Mouse (Mus musculus) thymus, adult 2 months (tissue): ENCODE data around the gene Ist1.

Source experiments
- CTCF ChIP-seq: fragments of 200-500 bp; IDR thresholded peaks from 2 replicates; pipeline ENCODE4 v1.5.1; 2012; ENCODE audit warnings: mild to moderate bottlenecking, control low read depth, low read length, moderate library complexity, borderline replicate concordance; ENCODE audit not compliant: control insufficient read depth, poor library complexity, insufficient read depth; ENCODE audit errors: extremely low read depth
- POLR2A ChIP-seq: fragments of 200-500 bp; IDR thresholded peaks from 2 replicates; pipeline ENCODE4 v1.6.1; 2012; ENCODE audit warnings: mild to moderate bottlenecking, low read length, control low read depth, moderate library complexity; ENCODE audit not compliant: control insufficient read depth, poor library complexity, insufficient read depth; ENCODE audit errors: extremely low read depth

DNA sequence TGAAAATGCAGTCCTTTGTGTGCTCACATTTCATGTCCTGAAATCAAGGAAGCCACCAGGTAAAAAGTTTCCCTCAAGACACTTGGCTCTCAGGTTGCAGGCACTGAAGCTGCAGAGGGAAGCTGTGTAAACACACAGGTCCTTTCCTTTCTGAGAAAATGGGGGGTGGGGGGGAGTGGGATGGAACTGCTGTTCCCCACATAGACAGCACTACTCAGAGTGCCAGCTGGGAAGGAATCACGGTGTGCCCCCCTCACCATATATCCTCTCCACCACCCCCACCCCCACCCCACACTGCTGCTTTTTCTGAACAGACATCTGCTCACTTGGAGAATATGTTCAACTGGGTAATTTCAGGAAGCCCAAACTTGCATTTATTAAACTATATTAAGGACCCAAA, 19.5 kb upstream of the Ist1 start:
- TF ChIP-seq CTCF: no peak
- no peak for TF ChIP-seq POLR2A
